Mouse (Mus musculus) intestine, postnatal 0 days (tissue): ENCODE results near the gene Scn4b. TPM values are rescaled to one million over a fixed set of nuclear protein-coding genes. Genes with fewer than 3 reads are reported as not detected.

Source experiments
- ATAC-seq: fragments of 200-750 bp; cut with Nextera tagmentation; 2 replicates; pipeline ENCODE4 v1.8.0; 2017; ENCODE audit warnings: mild to moderate bottlenecking, moderate TSS enrichment, moderate library complexity
- H3K27ac ChIP-seq: fragments of 300-500 bp; sonication (generic); 2 replicates; pipeline ENCODE4 v1.5.1; 2014; ENCODE audit warnings: mild to moderate bottlenecking, low read depth, low read length, moderate library complexity
- H3K27me3 ChIP-seq: fragments of 300-500 bp; sonication (generic); replicated peaks from 2 replicates; pipeline ENCODE4 v1.6.1; 2014; ENCODE audit warnings: low read length, mixed read lengths; ENCODE audit not compliant: control insufficient read depth, insufficient read depth
- H3K36me3 ChIP-seq: fragments of 300-500 bp; sonication (generic); 2 replicates; pipeline ENCODE4 v1.6.1; 2014; ENCODE audit warnings: mild to moderate bottlenecking, moderate library complexity; ENCODE audit not compliant: control insufficient read depth, insufficient read depth
- H3K4me1 ChIP-seq: fragments of 300-500 bp; sonication (generic); replicated peaks from 2 replicates; pipeline ENCODE4 v1.6.1; 2014; ENCODE audit warnings: antibody characterized with exemption, low read length, mixed read lengths; ENCODE audit not compliant: control insufficient read depth, insufficient read depth
- H3K4me2 ChIP-seq: fragments of 300-500 bp; sonication (generic); replicated peaks from 2 replicates; pipeline ENCODE4 v1.6.1; 2014; ENCODE audit warnings: low read depth, mild to moderate bottlenecking, moderate library complexity
- H3K4me3 ChIP-seq: fragments of 300-500 bp; sonication (generic); 2 replicates; pipeline ENCODE4 v1.5.1; 2014; ENCODE audit warnings: low read depth, low read length
- H3K9ac ChIP-seq: fragments of 300-500 bp; sonication (generic); 2 replicates; pipeline ENCODE4 v1.6.1; 2014; ENCODE audit warnings: mild to moderate bottlenecking, low read depth, low read length
- H3K9me3 ChIP-seq: fragments of 300-500 bp; sonication (generic); 2 replicates; pipeline ENCODE4 v1.6.1; 2016; ENCODE audit warnings: mixed run types; ENCODE audit not compliant: control insufficient read depth
- CTCF ChIP-seq: sonication (generic); IDR thresholded peaks from 2 replicates; pipeline ENCODE4 v1.5.1; 2016; ENCODE audit warnings: low read depth, mild to moderate bottlenecking, control low read depth, antibody characterized with exemption, moderate library complexity
- WGBS: fragments of 180-500 bp; shearing (Covaris S2); extraction: QIAGEN DNeasy Blood & Tissue Kit; methylation state at CpG from one replicate; pipeline ENCODE4 v1.1.7; 2014; 5-methylcytosine and 5-hydroxymethylcytosine counted together
- polyA plus RNA-seq: library from polyadenylated mRNA; unstranded; fragments of >200 nt; fragmentation: Nextera tagmentation; extraction: Ambion mirVana; gene quantifications from 2 replicates; pipeline ENCODE4 v1.2.1, GENCODE M21; 2015

Scn4b gene
- polyA plus RNA-seq, 1 experiment from 2014 or later = 0.04 TPM

- no peaks in the 10 kb centered on the region; the same call in 1 of the 2 replicates for H3K4me1 ChIP-seq
- peak within 1 kb of the TSS; percentile 42; the same call in 1 of the 2 replicates for H3K27ac ChIP-seq
- H3K4me3 ChIP-seq = no peak within 1 kb of the TSS
- no peak for TF ChIP-seq CTCF
- 0% methylated on average over 2 of the region's 2 CpGs for WGBS
- no peaks in the 10 kb centered on the region for H3K9me3 ChIP-seq
- H3K4me2 ChIP-seq = 0 out of 2 replicates have a peak within 1 kb of the TSS, but pooled peaks have one; percentile 2
- peaks cover 39% of the 10 kb centered on the region for H3K36me3 ChIP-seq
- H3K27me3 ChIP-seq = no peaks in the 10 kb centered on the region
- ATAC-seq = peak; percentile 69
- H3K9ac ChIP-seq = no peak within 1 kb of the TSS
Observed at GRCm38 (mm10) chr9:45181770-45182169, 43.6 kb downstream of the Scn4b start, which contains the start of gene BC049352. Gene BC049352, plus strand, starts transcription at chr9:45182007.

- Histone ChIP-seq H3K27ac (peak overlapping the region; percentile 42; the same call in 1 of the 2 replicates), H3K36me3 (peaks cover 41% of the 10 kb centered on the region), H3K4me2 (no peak overlapping the region), H3K9me3 (no peaks in the 10 kb centered on the region), H3K27me3 (no peaks in the 10 kb centered on the region), H3K4me1 (peaks cover 2% of the 10 kb centered on the region; the same call in 1 of the 2 replicates), H3K9ac (no peak overlapping the region), H3K4me3 (no peak overlapping the region)
- no peak for TF ChIP-seq CTCF
- 44% methylated on average over 3 of the region's 3 CpGs for WGBS
- no peak for ATAC-seq
Observed at GRCm38 (mm10) chr9:45182521-45182920, 44.3 kb downstream of the Scn4b start.

GRCm38 (mm10) chr9:45183266-45183665 lies 45.1 kb downstream of the Scn4b start:
- no peak for TF ChIP-seq CTCF
- WGBS = 85% methylated on average over 6 of the region's 6 CpGs
- ATAC-seq = no peak

GRCm38 (mm10) chr9:45185250-45185649 lies 47.1 kb downstream of the Scn4b start:
- WGBS = 83% methylated on average over 4 of the region's 4 CpGs
- H3K27me3 ChIP-seq = no peaks in the 10 kb centered on the region
- no peak for ATAC-seq
- no peak overlapping the region for H3K4me3 ChIP-seq
- TF ChIP-seq CTCF = no peak
- H3K4me1 ChIP-seq = peaks cover 11% of the 10 kb centered on the region; the same call in 1 of the 2 replicates
- H3K36me3 ChIP-seq = peaks cover 28% of the 10 kb centered on the region; the same call in 1 of the 2 replicates
- H3K9me3 ChIP-seq = no peaks in the 10 kb centered on the region
- H3K4me2 ChIP-seq = no peak overlapping the region
- no peak overlapping the region for H3K27ac ChIP-seq
- no peak overlapping the region for H3K9ac ChIP-seq

More at GRCm38 (mm10) chr9:45183266-45183665, 45.1 kb downstream of the Scn4b start:
- H3K4me1 ChIP-seq = peaks cover 5% of the 10 kb centered on the region; the same call in 1 of the 2 replicates
- no peak overlapping the region for H3K9ac ChIP-seq
- H3K9me3 ChIP-seq = no peaks in the 10 kb centered on the region
- H3K4me2 ChIP-seq = no peak overlapping the region
- H3K27ac ChIP-seq = no peak overlapping the region
- H3K36me3 ChIP-seq = peaks cover 34% of the 10 kb centered on the region
- no peak overlapping the region for H3K4me3 ChIP-seq
- no peaks in the 10 kb centered on the region for H3K27me3 ChIP-seq

GRCm38 (mm10) chr9:45188570-45189563 lies 50.7 kb downstream of the Scn4b start:
- H3K36me3 ChIP-seq = peaks cover 19% of the 10 kb centered on the region; the same call in 1 of the 2 replicates
- H3K4me2 ChIP-seq = no peak overlapping the region; the same call in 1 of the 2 replicates
- no peaks in the 10 kb centered on the region for H3K27me3 ChIP-seq
- WGBS = 43% methylated on average over 10 of the region's 10 CpGs
- H3K27ac ChIP-seq = peak overlapping the region; percentile 81
- no peak overlapping the region for H3K4me3 ChIP-seq
- peak; percentile 82 for ATAC-seq
- peaks cover 11% of the 10 kb centered on the region; the same call in 1 of the 2 replicates for H3K4me1 ChIP-seq
- no peak for TF ChIP-seq CTCF
- no peak overlapping the region for H3K9ac ChIP-seq
- H3K9me3 ChIP-seq = no peaks in the 10 kb centered on the region

GRCm38 (mm10) chr9:45189661-45190174 lies 51.5 kb downstream of the Scn4b start:
- WGBS = 57% methylated on average over 4 of the region's 4 CpGs
- Histone ChIP-seq H3K36me3 (peaks cover 12% of the 10 kb centered on the region; the same call in 1 of the 2 replicates), H3K4me2 (no peak overlapping the region), H3K4me1 (peaks cover 11% of the 10 kb centered on the region; the same call in 1 of the 2 replicates), H3K27me3 (no peaks in the 10 kb centered on the region), H3K9ac (no peak overlapping the region), H3K4me3 (no peak overlapping the region), H3K9me3 (no peaks in the 10 kb centered on the region), H3K27ac (peak overlapping the region; percentile 73)
- no peak for TF ChIP-seq CTCF
- peak; percentile 11; the same call in 1 of the 2 replicates for ATAC-seq
